Mouse (Mus musculus) embryo, embryonic 9.5 days (tissue): ENCODE data around the gene Olfr340.
"Not testable (repeated sequence)": the region's sequence is repeated elsewhere in the genome, so short reads cannot be mapped to it uniquely, and the experiment has no call there.

Experiments used
- DNase-seq: peaks from one replicate; pipeline ENCODE4 v3.0.0-alpha.2; 2017; ENCODE audit errors: extremely low spot score

The Olfr340 gene

GRCm38 (mm10) chr2:36452287-36452686 is at the start of gene Olfr340:
Gene Olfr340, plus strand, starts transcription at chr2:36452587.
- DNase-seq = no peak

- DNase-seq = not testable (repeated sequence)
Observed at GRCm38 (mm10) chr2:36415174-36415573, 37.2 kb upstream of the Olfr340 start.

- DNase-seq = not testable (repeated sequence)
Observed at GRCm38 (mm10) chr2:36415591-36415990, 36.8 kb upstream of the Olfr340 start.

GRCm38 (mm10) chr2:36418647-36419046 is 33.7 kb upstream of the Olfr340 start, which contains the start of gene Olfr339:
Gene Olfr339, plus strand, starts transcription at chr2:36418947.
- DNase-seq = no peak

- DNase-seq = no peak
Observed at GRCm38 (mm10) chr2:36473634-36474033, 21.2 kb downstream of the Olfr340 start.

- no peak for DNase-seq
Observed at GRCm38 (mm10) chr2:36482368-36482767, 30.0 kb downstream of the Olfr340 start, which contains the start of gene Olfr341. Gene Olfr341, minus strand, starts transcription at chr2:36482468.
